Mouse (Mus musculus) spleen, postnatal 10 days (tissue): ENCODE results near the gene Pimreg.

Source experiments
- DNase-seq, 2 experiments: peaks; one replicate each; pipeline ENCODE4 v3.0.0; 2021 to 2022; ENCODE audit warnings: low spot score in 2 of 2

The Pimreg gene

GRCm38 (mm10) chr11:72029143-72029542, 12.7 kb upstream of the Pimreg start:
- no peak for DNase-seq

DNA sequence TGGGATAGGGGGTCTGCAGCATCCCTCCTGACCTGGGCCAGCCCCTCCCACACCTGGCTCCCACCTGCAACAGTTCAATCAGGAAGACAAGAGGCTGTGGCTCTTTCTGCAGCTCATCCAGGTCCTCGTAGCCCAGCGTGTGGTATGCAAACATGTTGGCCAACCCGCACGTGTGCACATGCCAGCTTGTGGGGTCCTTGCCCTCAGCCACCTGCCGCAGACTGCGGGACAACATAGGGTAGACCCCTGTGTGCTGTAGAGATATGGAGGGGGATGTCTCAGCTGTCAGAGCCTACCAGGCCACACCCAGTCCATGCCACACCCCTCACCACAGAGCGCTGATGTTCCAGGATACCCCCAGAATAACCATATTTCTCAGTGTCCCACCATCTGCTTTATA, 10.5 kb upstream of the Pimreg start:
- DNase-seq, result no peak

DNA sequence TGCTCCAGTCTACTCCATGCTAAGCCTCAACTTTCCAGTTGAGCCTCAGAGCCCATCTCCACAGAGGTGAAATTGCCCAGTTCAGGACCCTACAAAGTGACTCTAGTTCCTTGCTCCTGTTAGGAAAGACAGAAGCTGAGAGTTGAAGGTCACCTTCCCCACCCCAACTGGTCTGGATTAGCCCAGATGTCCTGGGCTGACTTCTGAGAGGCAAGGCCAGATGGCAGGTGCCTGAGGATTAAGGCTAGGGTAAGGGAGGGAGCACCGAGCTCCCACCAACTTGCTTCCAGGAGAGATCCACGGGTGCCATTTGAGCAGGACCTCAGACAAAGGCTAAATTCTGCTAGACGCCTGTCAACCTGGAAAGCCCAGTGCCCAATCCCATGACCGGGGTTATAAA, 9.7 kb upstream of the Pimreg start:
- DNase-seq, result no peak

GRCm38 (mm10) chr11:72032589-72032988, 9.2 kb upstream of the Pimreg start:
- no peak for DNase-seq

DNA sequence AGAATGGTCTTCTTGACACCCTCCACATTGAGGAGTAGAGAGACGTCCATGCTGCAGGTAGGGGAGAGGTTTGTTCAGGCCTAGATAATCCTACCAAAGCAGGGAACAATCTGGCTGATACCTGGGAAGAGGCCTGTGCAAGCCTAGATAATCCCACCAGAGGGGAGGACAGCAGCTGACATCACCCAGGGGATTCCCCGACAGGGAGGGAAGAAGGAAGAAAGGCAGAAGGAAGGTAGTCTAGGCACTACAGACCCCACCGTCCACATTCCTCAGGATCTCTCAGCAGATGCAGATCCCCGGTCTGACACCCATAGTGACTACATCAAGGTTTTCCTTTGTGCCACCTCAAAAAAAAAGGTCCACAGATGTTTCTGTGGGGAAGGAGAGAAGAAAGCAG, 4.4 kb upstream of the Pimreg start, which contains the start of gene Aipl1:
Aipl1 (minus strand) TSS at position 101 of the 400 bp plus-strand sequence.
- DNase-seq, result no peak

DNA sequence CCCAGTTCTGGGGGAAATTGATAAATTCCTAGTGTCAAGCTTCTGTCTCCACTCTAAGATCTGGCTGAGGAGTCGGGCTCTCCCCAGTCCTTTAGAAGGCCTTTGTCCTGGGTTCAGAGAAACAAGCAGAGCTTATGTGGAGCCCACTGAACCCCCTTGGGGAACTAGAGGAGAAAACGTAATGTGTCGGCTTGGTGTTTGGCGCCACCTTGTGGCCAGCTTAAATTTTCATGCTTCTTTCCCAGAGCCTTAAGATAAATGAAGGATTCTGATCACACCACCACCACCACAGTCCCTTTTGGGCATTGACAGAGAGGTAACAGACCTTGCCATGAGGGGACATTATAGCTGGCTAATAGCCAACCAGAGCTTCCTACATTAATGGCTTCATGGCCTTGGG, 3.8 kb upstream of the Pimreg start:
- DNase-seq, result peak; percentile 54 to 79

- no peak for DNase-seq
Observed at GRCm38 (mm10) chr11:72039599-72040386, 2.0 kb upstream of the Pimreg start.

- DNase-seq, result no peak
Observed at GRCm38 (mm10) chr11:72041290-72041767, 503 bp upstream of the Pimreg start.

GRCm38 (mm10) chr11:72042631-72043030, 799 bp downstream of the Pimreg start:
- no peak for DNase-seq

DNA sequence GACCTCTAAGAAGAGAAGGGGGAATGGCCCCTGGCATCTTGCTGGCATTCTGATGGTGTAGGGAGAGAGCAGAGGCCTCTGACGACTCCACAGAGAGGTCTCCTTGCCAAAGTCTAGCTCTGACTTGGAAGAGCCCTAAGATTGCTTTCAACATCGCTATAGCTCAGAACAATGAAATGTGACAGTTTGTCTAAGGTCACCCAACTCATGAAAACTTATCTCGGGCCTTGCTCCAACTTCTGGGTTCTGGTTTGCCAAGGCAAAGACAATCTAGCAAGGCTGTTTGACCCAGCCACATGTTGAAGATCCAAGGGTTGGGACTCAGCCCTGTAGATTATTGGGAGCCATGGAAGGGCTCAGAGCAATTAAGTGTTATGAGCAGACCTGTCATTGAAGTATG, 2.4 kb downstream of the Pimreg start:
- DNase-seq, result no peak

GRCm38 (mm10) chr11:72048730-72049129, 6.9 kb downstream of the Pimreg start:
- DNase-seq, result no peak

DNA sequence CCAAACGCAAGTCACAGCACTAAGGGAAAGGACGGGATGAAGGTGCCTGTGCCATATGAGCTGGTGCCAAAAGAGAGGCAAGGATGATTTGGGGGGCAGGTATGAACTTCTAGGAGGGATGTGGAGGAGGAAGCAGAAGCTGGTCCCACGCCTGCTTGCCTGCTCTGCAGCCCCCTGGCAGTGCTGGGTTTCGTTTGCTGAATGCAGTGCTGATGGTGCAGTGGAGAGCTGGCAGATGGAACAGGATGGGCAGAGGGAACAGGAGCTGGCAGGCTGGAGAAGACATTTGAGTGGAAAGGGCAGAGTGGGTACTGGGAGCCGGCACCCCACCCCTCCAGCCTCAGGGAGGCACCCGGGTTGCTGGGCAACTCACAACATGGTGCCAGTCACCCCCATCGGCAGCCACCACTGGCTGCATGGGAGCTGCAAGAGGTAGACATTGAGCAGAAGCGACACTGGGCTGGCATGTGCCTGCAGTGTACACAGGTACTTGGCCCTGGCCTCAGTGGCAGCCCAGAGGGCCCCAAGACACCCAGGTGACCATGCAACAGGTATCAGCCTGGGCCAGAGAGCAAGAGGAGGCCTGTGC, 7.4 kb downstream of the Pimreg start:
- DNase-seq, result no peak

DNA sequence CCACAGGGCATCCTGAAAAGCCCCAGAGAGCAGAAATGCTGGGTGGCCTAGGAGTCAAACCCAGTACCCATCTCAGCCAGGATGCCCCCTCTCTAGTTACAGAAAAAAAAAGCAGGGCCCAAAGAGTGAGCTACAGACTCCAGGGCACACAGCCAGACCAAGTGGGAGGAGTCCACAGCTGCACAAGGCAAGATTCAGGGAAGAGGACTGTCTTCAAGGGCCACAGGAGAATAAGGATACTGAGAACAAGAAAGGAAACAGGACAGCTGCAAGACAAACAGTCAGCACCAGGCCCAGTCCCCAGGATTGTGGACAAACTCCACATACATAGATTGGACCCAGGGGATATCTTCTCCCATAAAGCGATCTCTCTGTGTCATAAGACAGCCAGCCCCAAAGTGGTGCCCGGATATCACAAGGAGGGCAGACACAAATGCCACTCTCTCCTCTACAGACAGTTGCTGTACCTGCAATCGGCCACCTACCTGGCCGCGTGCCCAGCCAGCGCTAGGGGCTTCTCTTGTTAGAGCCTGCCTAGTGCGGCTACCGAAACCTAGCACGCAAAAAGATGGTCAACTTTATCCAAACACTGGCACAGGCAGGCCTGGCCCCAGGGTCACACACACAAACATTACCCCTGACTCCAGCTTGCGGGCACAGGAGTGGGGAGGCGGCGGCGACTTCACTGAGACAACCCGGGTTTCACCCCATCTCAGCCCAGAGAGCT, 8.5 kb downstream of the Pimreg start:
- no peak for DNase-seq

DNA sequence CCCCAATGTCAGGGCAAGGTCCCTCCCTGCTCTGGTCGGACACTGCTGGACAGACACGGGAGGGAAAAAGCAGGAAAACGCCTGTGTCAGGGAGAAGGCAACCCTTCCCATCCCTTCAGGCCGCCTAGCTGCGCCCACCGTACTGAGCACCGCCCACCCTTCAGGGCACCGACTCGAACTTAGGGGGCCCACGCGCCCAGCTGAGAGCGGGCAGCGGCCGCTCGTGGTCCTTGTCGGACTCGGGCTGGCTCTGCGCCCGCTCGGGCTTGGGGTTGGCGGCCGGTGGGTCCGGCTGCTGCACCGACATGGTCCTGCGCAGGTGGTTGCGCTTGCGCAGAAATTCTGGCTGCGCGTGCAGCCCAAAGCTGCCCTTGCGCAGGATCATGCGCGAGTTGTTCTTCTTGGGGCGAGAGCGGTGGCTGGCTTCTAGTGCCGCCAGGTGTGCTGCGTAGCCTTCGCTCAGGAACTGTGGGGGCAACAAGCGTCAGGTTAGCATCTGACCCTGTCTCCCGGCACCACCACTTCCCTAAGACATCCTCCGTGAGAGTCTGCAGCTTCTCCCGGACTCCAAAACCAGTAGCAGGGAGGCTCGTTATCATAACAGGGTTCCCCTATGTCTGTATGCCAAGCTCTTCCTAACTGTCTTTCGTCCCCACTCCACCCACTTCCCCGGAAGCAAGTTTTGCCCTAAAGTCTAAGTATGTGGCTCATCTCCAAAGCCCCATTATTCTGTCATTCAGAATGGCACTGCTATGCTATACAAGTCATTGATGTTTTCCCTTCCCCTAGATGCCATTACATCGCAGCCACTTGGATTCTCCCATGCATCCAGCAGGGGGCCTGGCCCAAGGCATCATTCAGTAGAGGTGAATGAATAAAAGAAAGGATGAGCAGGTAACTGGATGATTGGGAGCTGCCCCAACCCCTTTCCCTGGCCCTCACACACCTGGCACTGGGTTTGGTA, 9.3 kb downstream of the Pimreg start:
- DNase-seq, result no peak

DNA sequence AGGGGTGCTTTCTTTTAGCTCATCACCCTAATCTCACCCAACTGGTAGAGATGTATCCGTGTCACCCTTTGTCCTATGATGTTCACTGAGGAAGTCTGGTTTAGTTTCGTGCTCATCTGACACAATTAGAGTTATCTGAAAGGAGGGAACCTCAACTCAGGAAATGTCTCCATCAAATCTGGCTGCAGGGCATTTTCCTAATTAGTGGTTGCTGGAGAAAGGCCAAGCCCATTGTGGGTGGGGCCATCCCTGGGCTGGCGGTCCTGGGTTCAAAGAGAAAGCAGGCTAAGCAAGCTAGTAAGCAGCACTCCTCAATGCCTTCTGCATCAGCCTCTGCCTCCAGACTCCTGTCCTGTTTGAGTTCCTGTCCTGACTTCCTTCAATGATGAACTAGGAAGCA, 10.4 kb downstream of the Pimreg start:
- DNase-seq, result no peak

- peak; percentile 38 to 78 for DNase-seq
Observed at GRCm38 (mm10) chr11:72052636-72053035, 10.8 kb downstream of the Pimreg start.

DNA sequence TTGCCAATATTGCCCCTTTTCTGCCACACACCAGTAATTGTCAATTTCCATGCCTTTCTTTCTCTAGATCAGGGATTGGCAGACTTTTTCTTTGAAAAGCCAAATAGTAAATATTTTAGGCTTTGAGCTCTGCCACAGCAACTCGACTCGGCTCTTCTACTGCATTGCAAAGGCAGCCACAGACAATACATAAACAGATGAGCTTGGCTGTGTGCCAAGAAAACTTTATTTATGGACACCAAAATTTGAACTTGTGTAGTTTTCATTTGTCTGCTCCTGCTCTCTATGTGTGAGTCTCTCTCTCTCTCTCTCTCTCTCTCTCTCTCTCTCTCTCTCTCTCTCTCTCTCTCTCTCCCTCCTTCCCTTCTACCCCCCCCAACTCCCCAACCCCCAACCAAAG, 13.3 kb downstream of the Pimreg start:
- no peak for DNase-seq

GRCm38 (mm10) chr11:72057166-72057565, 15.3 kb downstream of the Pimreg start:
- no peak for DNase-seq

- no peak for DNase-seq
Observed at GRCm38 (mm10) chr11:72060416-72060815, 18.6 kb downstream of the Pimreg start.

DNA sequence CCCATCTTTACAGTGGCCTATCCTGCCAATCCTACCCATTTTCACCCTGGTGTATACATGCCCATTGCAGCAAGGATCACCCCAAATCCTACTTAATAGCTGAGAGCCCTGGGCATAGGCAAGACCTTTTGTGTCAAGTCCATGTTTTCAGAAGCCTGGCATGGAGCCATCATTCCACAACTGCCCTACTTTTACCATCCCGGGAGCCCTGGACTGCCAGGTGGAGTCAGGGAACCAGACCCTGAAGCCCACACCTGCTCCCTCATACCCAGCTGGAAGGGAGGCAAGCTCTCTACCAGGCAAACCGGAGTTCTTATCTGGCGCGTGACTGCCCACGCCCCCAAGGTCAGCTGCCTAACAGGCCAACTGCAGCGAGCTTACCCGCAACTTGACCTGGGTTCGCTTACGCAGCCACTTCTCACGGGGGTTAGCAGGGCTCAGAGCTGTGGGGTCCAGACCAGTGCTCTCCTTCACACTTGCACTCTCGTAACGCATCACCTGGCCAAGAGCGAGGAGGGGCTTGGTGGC, 19.3 kb downstream of the Pimreg start:
- DNase-seq, result no peak

- DNase-seq, result no peak
Observed at GRCm38 (mm10) chr11:72064414-72064813, 22.6 kb downstream of the Pimreg start.
